Mouse (Mus musculus): ENCODE results near the gene Tmem267. TPM values are rescaled to one million over a fixed set of nuclear protein-coding genes. Genes with fewer than 3 reads are reported as not detected.
A peak's percentile ranks its signal among the peaks of the same experiment; 100 is the strongest.
"Not testable (repeated sequence)": the region's sequence is repeated elsewhere in the genome, so short reads cannot be mapped to it uniquely, and the experiment has no call there.

Tmem267 gene
- polyA plus RNA-seq, 1 experiment from 2014 or later, result 1.5 TPM

GRCm38 (mm10) chr13:119494938-119495337 is 7.1 kb downstream of the Tmem267 start:
- not testable (repeated sequence) for H3K27me3 ChIP-seq; H3K9ac ChIP-seq (replicated peaks); H3K4me1 ChIP-seq (replicated peaks); H3K4me2 ChIP-seq; H3K36me3 ChIP-seq; H3K4me3 ChIP-seq (replicated peaks); H3K27ac ChIP-seq
- H3K9me3 ChIP-seq, result peaks cover 20% of the 10 kb centered on the region
- peak; percentile 29; the same call in 1 of the 2 replicates for ATAC-seq (ENCODE audit: insufficient number of reproducible peaks, insufficient read depth, low FRiP score, low TSS enrichment, low read depth)
- WGBS, result 92% methylated on average over 13 of the region's 22 CpGs

DNA sequence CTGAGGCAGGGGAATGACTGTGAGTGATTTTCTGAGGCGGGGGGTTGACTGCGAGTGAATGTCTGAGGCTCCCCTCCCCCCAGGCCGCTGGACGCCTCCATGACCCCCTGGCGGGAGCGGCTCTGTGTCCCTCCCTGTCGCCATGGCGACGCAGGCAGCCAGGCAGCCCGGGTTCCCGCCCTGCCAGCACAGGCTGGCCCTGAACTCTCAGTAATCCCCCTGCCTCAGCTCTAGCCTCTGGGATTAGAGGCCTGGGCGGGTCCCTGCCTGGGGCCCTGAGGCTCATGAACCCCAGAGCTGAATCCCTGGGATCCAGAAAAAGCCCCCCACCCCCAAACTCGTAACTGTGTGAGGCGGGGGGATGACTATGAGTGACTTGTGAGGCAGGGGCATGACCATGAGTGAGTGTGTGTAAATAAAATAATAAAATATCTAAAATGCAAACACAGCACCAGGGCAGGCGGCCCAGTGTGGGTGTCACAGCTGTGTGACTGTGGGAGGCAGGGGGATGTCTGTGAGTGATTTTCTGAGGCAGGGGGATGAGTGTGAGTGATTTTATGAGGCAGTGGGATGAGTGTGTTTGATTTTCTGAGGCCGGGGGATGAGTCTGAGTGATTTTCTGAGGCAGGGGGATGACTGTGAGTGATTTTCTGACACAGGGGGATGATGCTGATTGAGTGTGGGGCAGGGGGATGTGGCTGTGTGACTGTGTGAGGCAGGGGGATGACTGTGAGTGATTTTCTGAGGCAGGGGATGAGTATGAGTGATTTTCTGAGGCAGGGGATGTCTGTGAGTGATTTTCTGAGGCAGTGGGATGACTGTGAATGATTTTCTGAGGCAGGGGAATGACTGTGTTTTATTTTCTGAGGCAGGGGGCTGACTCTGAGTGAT is 108.7 kb downstream of the Tmem267 start:
- H3K27ac ChIP-seq, result not testable (repeated sequence)

GRCm38 (mm10) chr13:119598466-119598865 is 110.6 kb downstream of the Tmem267 start:
- not testable (repeated sequence) for H3K9ac ChIP-seq (replicated peaks); H3K4me2 ChIP-seq; H3K4me1 ChIP-seq (replicated peaks); ATAC-seq (ENCODE audit: insufficient number of reproducible peaks, insufficient read depth, low FRiP score, low TSS enrichment, low read depth); H3K27ac ChIP-seq; H3K4me3 ChIP-seq (replicated peaks); H3K36me3 ChIP-seq; H3K27me3 ChIP-seq
- peaks cover 20% of the 10 kb centered on the region for H3K9me3 ChIP-seq

More for the DNA sequence above, 108.7 kb downstream of the Tmem267 start:
- H3K27me3 ChIP-seq; H3K36me3 ChIP-seq; H3K4me3 ChIP-seq (replicated peaks); H3K4me2 ChIP-seq; H3K9ac ChIP-seq (replicated peaks); H3K4me1 ChIP-seq (replicated peaks): not testable (repeated sequence)
- H3K9me3 ChIP-seq, result peaks cover 16% of the 10 kb centered on the region
- 71% methylated on average over 15 of the region's 16 CpGs for WGBS
- peak; percentile 96 for ATAC-seq (ENCODE audit: insufficient number of reproducible peaks, insufficient read depth, low FRiP score, low TSS enrichment, low read depth)

GRCm38 (mm10) chr13:119599066-119599465 is 111.2 kb downstream of the Tmem267 start:
- H3K4me3 ChIP-seq (replicated peaks); H3K27me3 ChIP-seq; ATAC-seq (ENCODE audit: insufficient number of reproducible peaks, insufficient read depth, low FRiP score, low TSS enrichment, low read depth); H3K27ac ChIP-seq; H3K9ac ChIP-seq (replicated peaks); H3K4me1 ChIP-seq (replicated peaks); H3K4me2 ChIP-seq; H3K36me3 ChIP-seq: not testable (repeated sequence)
- 75% methylated on average over 12 of the region's 12 CpGs for WGBS
- peaks cover 25% of the 10 kb centered on the region for H3K9me3 ChIP-seq

DNA sequence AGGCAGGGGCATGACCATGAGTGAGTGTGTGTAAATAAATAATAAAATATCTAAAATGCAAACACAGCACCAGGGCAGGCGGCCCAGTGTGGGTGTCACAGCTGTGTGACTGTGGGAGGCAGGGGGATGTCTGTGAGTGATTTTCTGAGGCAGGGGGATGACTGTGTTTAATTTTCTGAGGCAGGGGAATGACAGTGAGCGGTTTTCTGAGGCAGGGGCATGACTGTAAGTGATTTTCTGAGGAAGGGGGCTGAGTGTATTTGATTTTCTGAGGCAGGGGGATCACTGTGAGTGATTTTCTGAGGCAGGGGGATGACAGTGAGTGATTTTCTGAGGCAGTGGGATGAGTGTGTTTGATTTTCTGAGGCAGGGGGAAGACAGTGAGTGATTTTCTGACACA is 111.7 kb downstream of the Tmem267 start:
- 59% methylated on average over 2 of the region's 2 CpGs for WGBS
- H3K4me3 ChIP-seq (replicated peaks); H3K27me3 ChIP-seq; ATAC-seq (ENCODE audit: insufficient number of reproducible peaks, insufficient read depth, low FRiP score, low TSS enrichment, low read depth); H3K4me1 ChIP-seq (replicated peaks); H3K36me3 ChIP-seq; H3K27ac ChIP-seq; H3K9ac ChIP-seq (replicated peaks); H3K4me2 ChIP-seq: not testable (repeated sequence)
- H3K9me3 ChIP-seq, result peaks cover 28% of the 10 kb centered on the region

GRCm38 (mm10) chr13:119600166-119600565 is 112.3 kb downstream of the Tmem267 start:
- H3K9ac ChIP-seq (replicated peaks); H3K27ac ChIP-seq; H3K4me2 ChIP-seq; ATAC-seq (ENCODE audit: insufficient number of reproducible peaks, insufficient read depth, low FRiP score, low TSS enrichment, low read depth); H3K36me3 ChIP-seq; H3K4me1 ChIP-seq (replicated peaks); H3K4me3 ChIP-seq (replicated peaks); H3K27me3 ChIP-seq: not testable (repeated sequence)
- H3K9me3 ChIP-seq, result peaks cover 32% of the 10 kb centered on the region

DNA sequence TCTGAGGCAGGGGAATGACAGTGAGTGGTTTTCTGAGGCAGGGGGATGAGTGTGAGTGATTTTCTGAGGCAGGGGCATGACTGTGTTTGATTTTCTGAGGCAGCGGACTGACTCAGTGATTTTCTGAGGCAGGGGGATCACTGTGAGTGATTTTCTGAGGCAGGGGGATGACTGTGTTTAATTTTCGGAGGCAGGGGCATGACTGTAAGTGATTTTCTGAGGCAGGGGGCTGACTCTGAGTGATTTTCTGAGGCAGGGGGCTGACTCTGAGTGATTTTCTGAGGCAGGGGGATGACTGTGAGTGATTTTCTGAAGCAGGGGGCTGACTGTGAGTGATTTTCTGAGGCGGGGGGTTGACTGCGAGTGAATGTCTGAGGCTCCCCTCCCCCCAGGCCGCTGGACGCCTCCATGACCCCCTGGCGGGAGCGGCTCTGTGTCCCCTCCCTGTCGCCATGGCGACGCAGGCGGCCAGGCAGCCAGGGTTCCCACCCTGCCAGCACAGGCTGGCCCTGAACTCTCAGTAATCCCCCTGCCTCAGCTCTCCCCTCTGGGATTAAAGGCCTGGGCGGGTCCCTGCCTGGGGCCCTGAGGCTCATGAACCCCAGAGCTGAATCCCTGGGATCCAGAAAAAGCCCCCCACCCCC is 115.0 kb downstream of the Tmem267 start:
- not testable (repeated sequence) for H3K4me2 ChIP-seq; H3K4me3 ChIP-seq (replicated peaks); H3K4me1 ChIP-seq (replicated peaks); ATAC-seq (ENCODE audit: insufficient number of reproducible peaks, insufficient read depth, low FRiP score, low TSS enrichment, low read depth); H3K9ac ChIP-seq (replicated peaks); H3K36me3 ChIP-seq; H3K27ac ChIP-seq; H3K27me3 ChIP-seq
- peaks cover 18% of the 10 kb centered on the region for H3K9me3 ChIP-seq
- 54% methylated on average over 13 of the region's 13 CpGs for WGBS

- 95% methylated on average over 8 of the region's 8 CpGs for WGBS
- H3K4me2 ChIP-seq; H3K36me3 ChIP-seq; H3K4me3 ChIP-seq (replicated peaks); H3K27me3 ChIP-seq; ATAC-seq (ENCODE audit: insufficient number of reproducible peaks, insufficient read depth, low FRiP score, low TSS enrichment, low read depth); H3K27ac ChIP-seq; H3K4me1 ChIP-seq (replicated peaks); H3K9ac ChIP-seq (replicated peaks): not testable (repeated sequence)
- H3K9me3 ChIP-seq, result peaks cover 18% of the 10 kb centered on the region
Measured at GRCm38 (mm10) chr13:119603890-119604289, 116.1 kb downstream of the Tmem267 start.

DNA sequence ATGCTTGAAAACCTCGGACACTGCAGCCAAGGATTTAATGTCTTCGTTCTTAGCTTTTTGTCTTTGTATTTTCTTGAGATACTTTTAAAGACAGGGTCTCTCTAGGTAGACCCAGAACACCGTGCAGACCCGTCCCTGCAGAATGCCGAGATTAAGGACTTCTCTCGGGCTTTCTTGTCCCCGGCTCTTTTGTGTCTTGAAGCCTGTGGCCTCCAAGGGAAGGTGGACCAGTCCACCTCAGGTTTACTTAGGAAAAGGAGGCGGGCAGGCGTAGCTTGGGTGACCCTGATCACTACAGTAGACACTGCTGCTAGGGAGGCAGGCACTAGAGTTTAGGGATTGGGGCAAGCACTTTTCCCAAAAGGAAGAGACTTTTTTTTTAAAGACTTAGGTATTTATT is 116.5 kb downstream of the Tmem267 start:
- H3K4me3 ChIP-seq (replicated peaks); H3K36me3 ChIP-seq; H3K27me3 ChIP-seq; H3K4me2 ChIP-seq; H3K9ac ChIP-seq (replicated peaks); H3K27ac ChIP-seq; H3K4me1 ChIP-seq (replicated peaks): not testable (repeated sequence)
- peak; percentile 3; the same call in 1 of the 2 replicates for ATAC-seq (ENCODE audit: insufficient number of reproducible peaks, insufficient read depth, low FRiP score, low TSS enrichment, low read depth)
- 93% methylated on average over 8 of the region's 9 CpGs for WGBS
- peaks cover 18% of the 10 kb centered on the region for H3K9me3 ChIP-seq

- no peak overlapping the region for H3K27ac ChIP-seq
- H3K4me2 ChIP-seq, result no peak overlapping the region
- no peaks in the 10 kb centered on the region for H3K4me1 ChIP-seq (replicated peaks)
- no peaks in the 10 kb centered on the region for H3K9me3 ChIP-seq
- no peaks in the 10 kb centered on the region for H3K36me3 ChIP-seq
- no peaks in the 10 kb centered on the region for H3K27me3 ChIP-seq
- H3K4me3 ChIP-seq (replicated peaks), result no peak overlapping the region
- 92% methylated on average over 3 of the region's 3 CpGs for WGBS
- no peak overlapping the region for H3K9ac ChIP-seq (replicated peaks)
- no peak for ATAC-seq (ENCODE audit: insufficient number of reproducible peaks, insufficient read depth, low FRiP score, low TSS enrichment, low read depth)
Measured at GRCm38 (mm10) chr13:119618841-119619240, 131.0 kb downstream of the Tmem267 start.

DNA sequence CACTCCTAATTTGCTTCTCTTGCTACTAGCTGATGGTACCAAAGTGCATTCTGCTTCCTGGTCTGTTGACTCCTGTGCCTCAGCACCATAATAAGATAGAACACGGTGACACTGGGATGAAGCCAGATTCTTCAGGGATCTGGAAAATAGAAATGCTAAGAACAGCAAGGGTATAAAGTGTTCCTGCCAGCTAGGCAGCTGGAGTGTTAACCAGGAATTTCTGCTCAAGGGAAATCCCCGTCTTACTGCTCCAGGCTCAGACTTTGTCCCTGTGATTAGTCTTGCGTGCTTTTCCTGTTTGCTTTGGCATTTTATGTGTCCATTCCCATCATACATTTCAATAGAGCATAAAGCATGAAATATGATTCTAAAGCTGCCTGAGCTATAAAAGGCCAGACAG is 131.9 kb downstream of the Tmem267 start:
- Histone ChIP-seq H3K9me3 (no peaks in the 10 kb centered on the region), H3K4me1 (replicated peaks) (no peaks in the 10 kb centered on the region), H3K4me3 (replicated peaks) (no peak overlapping the region), H3K36me3 (no peaks in the 10 kb centered on the region), H3K27ac (no peak overlapping the region), H3K27me3 (no peaks in the 10 kb centered on the region), H3K4me2 (no peak overlapping the region), H3K9ac (replicated peaks) (no peak overlapping the region)
- no peak for ATAC-seq (ENCODE audit: insufficient number of reproducible peaks, insufficient read depth, low FRiP score, low TSS enrichment, low read depth)
- 79% methylated on average over 3 of the region's 3 CpGs for WGBS
